Mouse (Mus musculus): ENCODE measurements at regions not wholly inside any gene's neighbourhood (a gene's known extent, or its start where the extent isn't known, plus 50 kb on each side); places are given as distances from the start of the nearest gene placed in this dataset.
"Not testable (repeated sequence)": the region's sequence is repeated elsewhere in the genome, so short reads cannot be mapped to it uniquely, and the experiment has no call there.

GRCm38 (mm10) chr3:8163030-8163429, 1446.9 kb downstream of the Zfp704 start:
- DNase-seq (ENCODE audit: low read depth, low spot score): no peak

DNA sequence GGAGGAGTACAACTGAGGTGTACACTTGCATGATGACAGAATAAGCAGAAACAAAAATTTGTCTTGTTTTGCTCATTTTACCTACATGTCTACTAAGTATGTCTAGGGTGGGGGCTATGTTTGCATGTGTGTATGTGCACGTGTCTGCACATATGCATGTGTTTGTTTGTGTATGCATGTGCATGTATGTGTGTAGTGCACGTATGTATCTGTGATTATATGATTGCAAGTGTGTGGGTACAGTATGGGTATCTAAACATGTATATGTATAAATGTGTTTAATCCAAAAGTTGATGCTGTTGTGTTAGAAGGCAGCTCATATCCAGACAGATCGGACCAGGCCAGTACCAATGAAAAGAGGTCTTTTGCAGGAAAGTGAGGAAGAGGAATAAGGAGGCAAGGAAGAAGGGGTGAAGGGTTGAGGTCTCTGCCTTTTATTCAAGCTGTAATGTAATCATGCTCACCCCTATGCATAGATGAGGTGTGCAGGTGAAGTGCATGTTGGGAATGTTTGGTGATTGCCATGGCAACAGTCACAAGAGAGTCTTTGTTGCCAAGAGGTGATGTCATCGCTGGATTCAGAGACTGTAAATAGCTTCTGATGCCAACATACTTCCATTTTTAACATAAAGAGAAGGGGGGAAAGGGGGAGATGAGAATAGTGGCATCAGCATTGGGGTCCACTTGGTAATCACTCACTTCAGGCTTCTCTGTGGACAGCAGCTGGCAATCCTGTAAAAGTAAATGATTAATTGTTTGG, 1447.7 kb downstream of the Zfp704 start:
- DNase-seq (ENCODE audit: low read depth, low spot score): peak; percentile 34

- DNase-seq (ENCODE audit: low read depth, low spot score): no peak
Measured at GRCm38 (mm10) chr3:8143016-8143415, 1466.9 kb downstream of the Zfp704 start.

- no peak for DNase-seq (ENCODE audit: low read depth, low spot score)
Measured at GRCm38 (mm10) chr3:8142190-8142589, 1467.7 kb downstream of the Zfp704 start.

GRCm38 (mm10) chr3:8141664-8142084, 1468.2 kb downstream of the Zfp704 start:
- no peak for DNase-seq (ENCODE audit: low read depth, low spot score)

- DNase-seq (ENCODE audit: low read depth, low spot score): not testable (repeated sequence)
Measured at GRCm38 (mm10) chr3:8123641-8124040, 1486.2 kb downstream of the Zfp704 start.

DNA sequence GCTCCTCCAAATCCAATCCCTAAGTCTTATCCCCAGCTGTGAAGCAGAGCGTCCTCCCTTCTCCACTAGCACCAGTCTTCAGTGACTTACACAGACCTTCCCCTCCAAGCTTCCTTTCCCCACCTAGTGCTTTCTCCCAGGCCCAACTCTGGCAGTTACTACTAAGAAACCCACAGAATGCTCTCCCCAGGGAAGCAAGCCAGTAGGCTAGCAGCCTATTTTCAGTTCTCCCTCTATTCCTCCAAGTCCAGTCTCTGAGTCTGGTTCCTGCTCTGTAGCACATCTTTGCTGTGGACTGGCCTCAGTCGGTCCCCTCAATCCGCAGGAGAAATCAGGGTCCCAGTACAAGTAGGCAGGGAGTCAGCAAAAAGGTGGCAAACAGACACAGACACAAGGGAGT, 1486.7 kb downstream of the Zfp704 start:
- no peak for DNase-seq (ENCODE audit: low read depth, low spot score)

DNA sequence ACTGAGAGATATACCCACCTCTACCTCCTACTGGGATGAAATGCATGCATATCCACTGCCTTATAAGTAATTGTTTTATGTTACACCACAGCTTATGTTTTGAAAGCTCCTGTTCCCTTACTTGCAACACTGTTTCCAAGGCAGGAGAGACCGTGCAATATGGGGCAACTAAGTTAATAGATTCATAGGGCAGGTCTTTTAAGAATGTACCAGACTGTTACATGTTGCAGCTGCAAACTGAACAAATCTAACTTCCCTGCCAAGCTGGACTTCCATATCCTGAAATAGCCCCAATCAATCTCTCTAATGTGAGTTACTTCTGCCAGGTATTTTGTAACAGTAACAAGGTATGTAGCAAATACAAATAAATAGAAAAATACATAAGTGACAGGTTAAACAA, 1478.0 kb upstream of the 1700008P02Rik start:
- DNase-seq (ENCODE audit: low read depth, low spot score): no peak

DNA sequence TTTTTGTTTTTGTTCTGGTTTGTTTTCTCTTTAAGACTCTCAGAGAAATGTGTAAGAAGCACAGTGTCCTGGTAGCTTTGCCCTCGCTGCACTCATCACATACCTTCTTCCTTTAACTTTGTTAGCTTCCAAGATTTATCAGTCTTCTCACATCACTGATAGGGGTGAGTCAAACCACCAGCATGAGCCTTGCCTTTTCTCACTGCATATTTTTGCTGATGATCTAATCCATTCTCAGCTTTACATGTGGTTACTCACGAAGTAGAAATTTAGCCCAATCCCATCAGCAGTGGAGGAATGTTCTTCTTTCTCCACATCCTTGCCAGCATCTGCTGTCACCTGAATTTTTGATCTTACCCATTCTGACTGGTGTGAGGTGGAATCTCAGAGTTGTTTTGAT, 1464.5 kb upstream of the 1700008P02Rik start:
- DNase-seq (ENCODE audit: low read depth, low spot score): no peak

- DNase-seq (ENCODE audit: low read depth, low spot score): no peak
Measured at GRCm38 (mm10) chr3:8053711-8054110, 1433.5 kb upstream of the 1700008P02Rik start.

GRCm38 (mm10) chr3:8051167-8051566, 1430.9 kb upstream of the 1700008P02Rik start:
- DNase-seq (ENCODE audit: low read depth, low spot score): peak; percentile 16

GRCm38 (mm10) chr3:8049706-8050105, 1429.5 kb upstream of the 1700008P02Rik start:
- no peak for DNase-seq (ENCODE audit: low read depth, low spot score)

DNA sequence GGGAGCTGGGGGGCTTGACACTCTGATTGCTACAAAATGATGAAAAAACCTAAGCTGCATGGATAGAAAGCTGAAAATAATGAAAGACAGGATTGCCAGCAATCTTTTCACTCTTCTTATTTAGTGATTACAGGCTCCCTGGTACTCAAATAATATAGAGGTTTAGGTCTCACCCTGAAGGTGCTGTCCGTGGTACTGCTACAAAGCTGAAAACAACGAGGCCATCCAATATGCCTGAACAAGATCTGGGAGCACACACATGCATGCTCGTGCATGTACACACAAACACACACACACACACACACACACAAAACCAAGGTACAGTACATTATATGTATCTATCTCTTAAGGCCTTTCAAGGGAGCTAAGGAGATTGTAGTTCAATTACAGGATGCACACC, 1426.1 kb upstream of the 1700008P02Rik start:
- DNase-seq (ENCODE audit: low read depth, low spot score): no peak

- DNase-seq (ENCODE audit: low read depth, low spot score): no peak
Measured at GRCm38 (mm10) chr3:8036697-8037096, 1416.5 kb upstream of the 1700008P02Rik start.

GRCm38 (mm10) chr3:8035091-8035729, 1415.0 kb upstream of the 1700008P02Rik start:
- no peak for DNase-seq (ENCODE audit: low read depth, low spot score)

- DNase-seq (ENCODE audit: low read depth, low spot score): no peak
Measured at GRCm38 (mm10) chr3:8026325-8027017, 1406.2 kb upstream of the 1700008P02Rik start.

- DNase-seq (ENCODE audit: low read depth, low spot score): no peak
Measured at GRCm38 (mm10) chr3:8022654-8023053, 1402.4 kb upstream of the 1700008P02Rik start.

GRCm38 (mm10) chr3:8017489-8017888, 1397.2 kb upstream of the 1700008P02Rik start:
- no peak for DNase-seq (ENCODE audit: low read depth, low spot score)

DNA sequence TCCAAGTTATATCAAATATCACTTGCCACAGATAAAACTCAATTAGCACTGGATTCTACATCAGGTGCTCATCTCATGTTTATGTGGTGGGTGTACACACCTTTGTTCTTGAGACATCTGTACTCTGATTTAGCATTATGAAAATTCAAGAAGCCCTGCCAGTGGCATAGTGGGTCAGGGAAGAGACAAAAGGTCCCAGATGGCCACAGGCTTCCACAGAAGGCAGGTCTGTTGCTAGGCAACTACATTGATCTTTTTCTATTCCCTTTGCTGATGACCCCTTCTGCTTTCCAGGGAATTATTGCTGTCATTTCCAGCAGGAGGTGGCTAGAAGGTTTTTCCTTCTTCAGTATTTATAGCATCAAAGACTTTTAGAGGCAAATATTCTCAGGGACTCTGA, 1396.7 kb upstream of the 1700008P02Rik start:
- DNase-seq (ENCODE audit: low read depth, low spot score): no peak

DNA sequence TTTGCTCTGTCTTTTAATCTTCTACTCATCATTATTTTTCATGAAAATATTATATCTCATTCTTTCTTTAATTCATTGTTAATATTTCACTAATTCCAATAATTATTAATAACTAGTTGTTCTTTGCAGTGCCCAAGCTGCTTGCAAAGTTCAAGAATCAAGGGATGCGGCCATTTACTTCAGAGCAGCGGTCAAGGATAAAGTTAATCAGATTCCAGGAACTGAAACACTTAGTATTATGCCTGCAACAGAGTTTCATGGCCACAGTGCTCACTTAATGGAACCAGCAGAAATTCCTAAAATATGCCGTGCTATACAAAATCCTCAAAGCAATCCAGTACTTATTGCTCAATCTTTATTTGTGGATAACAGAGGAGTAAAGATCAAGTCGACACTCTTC, 1389.7 kb upstream of the 1700008P02Rik start:
- DNase-seq (ENCODE audit: low read depth, low spot score): no peak

- no peak for DNase-seq (ENCODE audit: low read depth, low spot score)
Measured at GRCm38 (mm10) chr3:8006708-8007395, 1386.6 kb upstream of the 1700008P02Rik start.

- no peak for DNase-seq (ENCODE audit: low read depth, low spot score)
Measured at GRCm38 (mm10) chr3:8006273-8006672, 1386.0 kb upstream of the 1700008P02Rik start.

Measured in brain, embryonic 18.5 days (tissue).